Comparison of ENCODE assay signal across 7 mouse cellular contexts in the genomic region with DNA sequence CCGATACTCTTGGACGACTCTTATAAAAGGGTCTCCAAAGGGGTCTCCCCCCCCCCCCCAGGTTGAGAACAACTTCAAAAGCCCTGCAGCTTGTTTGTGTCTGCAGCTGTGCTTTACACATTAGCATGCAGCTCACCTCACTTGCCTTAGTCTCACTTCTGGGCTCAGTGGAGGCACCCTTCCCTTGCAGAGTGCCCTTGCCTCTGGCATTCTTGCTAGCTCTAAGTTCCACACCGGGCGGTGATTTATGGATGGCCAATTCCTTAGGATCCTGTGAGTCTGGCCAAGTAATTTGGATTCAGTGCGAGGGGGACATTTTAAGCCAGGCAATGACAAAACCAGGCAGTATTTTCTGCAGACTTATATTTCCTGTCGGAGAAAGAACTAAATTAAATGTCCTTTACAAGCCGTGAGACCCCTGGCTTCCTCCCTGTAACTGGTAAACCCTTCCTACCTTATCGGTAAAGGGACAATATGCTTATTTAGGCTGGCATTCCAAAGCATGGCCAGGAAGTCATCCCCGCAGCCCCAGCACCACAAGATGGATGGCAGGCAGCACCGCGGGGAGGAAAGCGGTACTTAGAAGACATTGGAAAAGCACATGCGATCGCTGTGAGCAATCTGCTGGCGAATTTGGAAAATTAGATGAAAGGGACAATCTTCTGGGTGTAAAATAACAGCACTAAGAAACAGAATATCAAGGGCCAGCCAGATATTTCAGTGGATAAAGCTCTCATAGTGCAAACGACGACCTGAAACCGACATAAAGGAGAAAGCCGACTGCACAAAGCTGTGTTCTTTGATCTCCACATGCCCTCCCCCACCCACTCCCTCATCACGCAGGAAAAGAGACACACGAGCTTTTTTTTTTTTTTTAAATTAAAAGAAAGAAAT. TPM values are rescaled to one million over a fixed set of nuclear protein-coding genes. Genes with fewer than 3 reads are reported as not detected.
A peak's percentile ranks its signal among the peaks of the same experiment; 100 is the strongest.
DNase-seq lines count a peak whose midpoint lies in the region; ATAC-seq and TF ChIP-seq lines count a peak whose summit lies in the region.

No protein-coding gene starts in this region.

- no peaks in the 10 kb centered on the region for H3K9me3 ChIP-seq in CH12.LX (replicated peaks; ENCODE audit: low read length)
- no peaks in the 10 kb centered on the region for H3K9me3 ChIP-seq in heart, embryonic 12.5 days (replicated peaks)
- no peaks in the 10 kb centered on the region for H3K9me3 ChIP-seq in kidney, postnatal 0 days (replicated peaks; ENCODE audit: low read length)

- ATAC-seq in heart, embryonic 12.5 days (ENCODE audit: insufficient number of reproducible peaks, low FRiP score): no peak
- ATAC-seq in kidney, postnatal 0 days (replicated peaks; ENCODE audit: low FRiP score, low read depth): no peak

- peak; percentile 54 for DNase-seq in 416B (ENCODE audit: low read depth)
- no peak for DNase-seq in CH12.LX (ENCODE audit: extremely low read depth)
- peak; percentile 56 to 65 for DNase-seq in cerebellum, postnatal 10 days
- DNase-seq in kidney, postnatal 0 days (ENCODE audit: low spot score): peak; percentile 61
- peak; percentile 74 for DNase-seq in mesoderm, embryonic 11.5 days (ENCODE audit: low read depth, low spot score)
- peak; percentile 61 for DNase-seq in thymus, postnatal 0 days (ENCODE audit: low spot score)

- TF ChIP-seq RAD21 in CH12.LX (IDR thresholded peaks at IDR 0.05; ENCODE audit: low read depth, low read length): no peak

- WGBS in heart, embryonic 12.5 days: 9% methylated on average over 21 of the region's 21 CpGs
- WGBS in kidney, postnatal 0 days: 16% methylated on average over 21 of the region's 21 CpGs

- H3K4me3 ChIP-seq in CH12.LX (replicated peaks in 1 of 3; ENCODE audit: low read depth in 2 of 3, low read length in 2 of 3, poor library complexity in 1 of 3): peak overlapping the region in 2 of 3 experiments; percentile 40 to 62
- peak overlapping the region; percentile 42 for H3K4me3 ChIP-seq in heart, embryonic 12.5 days
- H3K4me3 ChIP-seq in kidney, postnatal 0 days (replicated peaks; ENCODE audit: low read depth, low read length): peak overlapping the region; percentile 21

- H3K4me1 ChIP-seq in CH12.LX (ENCODE audit: control insufficient read depth in 1 of 2, insufficient read depth in 2 of 2): no peaks in the 10 kb centered on the region; a peak in 1 of 4 replicates
- no peaks in the 10 kb centered on the region for H3K4me1 ChIP-seq in heart, embryonic 12.5 days (replicated peaks)
- no peaks in the 10 kb centered on the region for H3K4me1 ChIP-seq in kidney, postnatal 0 days (replicated peaks; ENCODE audit: insufficient read depth, low read length)

- in situ Hi-C loops in CH12.LX (cut with MboI; ENCODE audit: low pct_ligation_motif_present, low pct_unique_long_range_greater_than_20kb, low sequenced_read_pairs): loop anchor here (25.0 kb wide), 2 partner anchors 221 to 421 kb away; partner anchors contain the start of genes Gpr82 and Nyx

- H3K27me3 ChIP-seq in CH12.LX (replicated peaks): no peaks in the 10 kb centered on the region
- peaks cover 47% of the 10 kb centered on the region for H3K27me3 ChIP-seq in heart, embryonic 12.5 days (replicated peaks)
- no peaks in the 10 kb centered on the region for H3K27me3 ChIP-seq in kidney, postnatal 0 days (ENCODE audit: insufficient read depth, low read length)

- H3K36me3 ChIP-seq in CH12.LX (replicated peaks in 1 of 2; ENCODE audit: control insufficient read depth in 1 of 2, insufficient read depth in 1 of 2, low read length in 1 of 2): no peaks in the 10 kb centered on the region
- H3K36me3 ChIP-seq in heart, embryonic 12.5 days: no peaks in the 10 kb centered on the region
- no peaks in the 10 kb centered on the region for H3K36me3 ChIP-seq in kidney, postnatal 0 days (ENCODE audit: insufficient read depth, low read length)

- H3K9ac ChIP-seq in CH12.LX (ENCODE audit: insufficient read depth, low read depth): peak overlapping the region; percentile 75
- peak overlapping the region; percentile 74 for H3K9ac ChIP-seq in heart, embryonic 12.5 days
- H3K9ac ChIP-seq in kidney, postnatal 0 days (ENCODE audit: low read depth, low read length): peak overlapping the region; percentile 65

- H3K27ac ChIP-seq in CH12.LX (ENCODE audit: insufficient read depth, low read depth): peak overlapping the region; percentile 38
- H3K27ac ChIP-seq in heart, embryonic 12.5 days (ENCODE audit: poor library complexity, severe bottlenecking): peak overlapping the region; percentile 96
- peak overlapping the region; percentile 95 for H3K27ac ChIP-seq in kidney, postnatal 0 days

- no peak for TF ChIP-seq CTCF in CH12.LX (conservative IDR thresholded peaks at IDR 0.05 in 1 of 2, IDR thresholded peaks at IDR 0.05 in 1 of 2; ENCODE audit: low read depth in 2 of 2, low read length in 2 of 2)
- no peak for TF ChIP-seq CTCF in kidney, postnatal 0 days (IDR thresholded peaks at IDR 0.05; ENCODE audit: low read depth)

- no peak for TF ChIP-seq EP300 in CH12.LX (IDR thresholded peaks at IDR 0.05; ENCODE audit: low read length)

- peak overlapping the region; percentile 64 for H3K4me2 ChIP-seq in CH12.LX (ENCODE audit: insufficient read depth, low read depth, poor library complexity, severe bottlenecking)
- H3K4me2 ChIP-seq in heart, embryonic 12.5 days: peak overlapping the region; percentile 69
- peak overlapping the region; percentile 53 for H3K4me2 ChIP-seq in kidney, postnatal 0 days (ENCODE audit: low read length)

- no peaks in the 10 kb centered on the region for H3K79me2 ChIP-seq in CH12.LX (replicated peaks; ENCODE audit: control insufficient read depth, extremely low read depth, insufficient read depth, poor library complexity, severe bottlenecking)

- no peak; the same call in 1 of the 2 replicates for TF ChIP-seq POLR2A in CH12.LX (IDR thresholded peaks at IDR 0.05; ENCODE audit: low read depth, low read length)

- dilution Hi-C loops in CH12.LX (cut with MboI; ENCODE audit: extremely low pct_ligation_motif_present, extremely low pct_unique_long_range_greater_than_20kb, low sequenced_read_pairs): no loop called here

TF ChIP-seq in CH12.LX, 34 proteins besides CTCF, POLR2A, EP300 and RAD21:
- TF ChIP-seq CHD1 (IDR thresholded peaks at IDR 0.05; ENCODE audit: low read depth, low read length): no peak
- TF ChIP-seq ZC3H11A (IDR thresholded peaks at IDR 0.05; ENCODE audit: low read depth, low read length): no peak
- no peak for TF ChIP-seq MAFK (IDR thresholded peaks at IDR 0.05; ENCODE audit: insufficient replicate concordance, low read length)
- no peak for TF ChIP-seq KAT2A (IDR thresholded peaks at IDR 0.05; ENCODE audit: insufficient replicate concordance, low read length)
- no peak for TF ChIP-seq MAZ (IDR thresholded peaks at IDR 0.05; ENCODE audit: low read depth, low read length)
- TF ChIP-seq ELF1 (IDR thresholded peaks at IDR 0.05; ENCODE audit: low read depth, low read length): no peak
- TF ChIP-seq CHD2 (IDR thresholded peaks at IDR 0.05; ENCODE audit: low read length): no peak
- no peak for TF ChIP-seq JUN (IDR thresholded peaks at IDR 0.05; ENCODE audit: insufficient read depth, low read depth, low read length)
- TF ChIP-seq HCFC1 (IDR thresholded peaks at IDR 0.05; ENCODE audit: low read depth, low read length): no peak
- TF ChIP-seq NELFE (IDR thresholded peaks at IDR 0.05; ENCODE audit: low read depth, low read length): no peak
- no peak for TF ChIP-seq GABPA (IDR thresholded peaks at IDR 0.05; ENCODE audit: insufficient replicate concordance, low read depth, low read length)
- TF ChIP-seq IRF4 (IDR thresholded peaks at IDR 0.05; ENCODE audit: low read depth, low read length): no peak
- TF ChIP-seq RCOR1 (conservative IDR thresholded peaks at IDR 0.05; ENCODE audit: low read depth, low read length): no peak
- TF ChIP-seq USF2 (conservative IDR thresholded peaks at IDR 0.05; ENCODE audit: low read depth, low read length): no peak
- TF ChIP-seq TCF12 (IDR thresholded peaks at IDR 0.05; ENCODE audit: low read depth, low read length): no peak; the same call in 1 of the 2 replicates
- TF ChIP-seq MAX (IDR thresholded peaks at IDR 0.05; ENCODE audit: low read length): no peak
- no peak for TF ChIP-seq UBTF (IDR thresholded peaks at IDR 0.05; ENCODE audit: low read depth, low read length)
- no peak for TF ChIP-seq BHLHE40 (IDR thresholded peaks at IDR 0.05; ENCODE audit: low read depth, low read length)
- no peak for TF ChIP-seq MXI1 (IDR thresholded peaks at IDR 0.05; ENCODE audit: low read depth, low read length)
- no peak for TF ChIP-seq MYC (IDR thresholded peaks at IDR 0.05; ENCODE audit: low read depth, low read length)

RNA-seq across cellular contexts. Expression of gene Ddx3x, which starts 39.1 kb away (rescaled TPM):
- total RNA-seq in CH12.LX (2012; rRNA removed): 104 and 164 TPM in 2 replicates
- total RNA-seq in CH12.LX (2014; rRNA removed): 196 and 197 TPM in 2 replicates
- polyA plus RNA-seq in CH12.LX (2012; ENCODE audit: insufficient read length, low read depth): 329 and 383 TPM in 2 replicates
- 105 and 116 TPM in 2 replicates for polyA plus RNA-seq in heart, embryonic 12.5 days (2016; fragmentation: Nextera tagmentation; extraction: Ambion mirVana)
- 102 and 104 TPM in 2 replicates for polyA plus RNA-seq in kidney, postnatal 0 days (2015; fragmentation: Nextera tagmentation; extraction: Ambion mirVana)
- polyA plus RNA-seq in thymus, postnatal 0 days (2015; fragmentation: Nextera tagmentation; extraction: Ambion mirVana): 122 and 124 TPM in 2 replicates

Comparison
In these comparisons a context has a peak if more than half of its experiments do, and no peak if none do; other contexts are left out.
1. H3K27ac ChIP-seq: peak in every context shown above with its lines; median percentile 96 in heart, embryonic 12.5 days; 95 in kidney, postnatal 0 days; 38 in CH12.LX.